Mouse (Mus musculus) neutrophil, adult 59 days (primary cell): ENCODE results near the gene Aurka. TPM values are rescaled to one million over a fixed set of nuclear protein-coding genes. Genes with fewer than 3 reads are reported as not detected.

ENCODE experiments used
- total RNA-seq, 2 experiments: library from RNA; stranded (reverse); gene quantifications; 1 replicate in 1 of 2; 2 replicates in 1 of 2; pipeline ENCODE4 v1.2.4; 2023

The Aurka gene
- total RNA-seq, result 10 to 100 TPM; 48.2 to 48.4 TPM

GRCm38 (mm10) chr2:172370411-172371223 lies at the start of gene Aurka, which contains the start of gene Cstf1:
Gene Aurka, minus strand, starts transcription at chr2:172370535.
Gene Cstf1, plus strand, starts transcription at chr2:172370681.

GRCm38 (mm10) chr2:172393391-172394051 lies 23.2 kb upstream of the Aurka start, which contains the start of gene Cass4:
Gene Cass4, plus strand, starts transcription at chr2:172393794.

DNA sequence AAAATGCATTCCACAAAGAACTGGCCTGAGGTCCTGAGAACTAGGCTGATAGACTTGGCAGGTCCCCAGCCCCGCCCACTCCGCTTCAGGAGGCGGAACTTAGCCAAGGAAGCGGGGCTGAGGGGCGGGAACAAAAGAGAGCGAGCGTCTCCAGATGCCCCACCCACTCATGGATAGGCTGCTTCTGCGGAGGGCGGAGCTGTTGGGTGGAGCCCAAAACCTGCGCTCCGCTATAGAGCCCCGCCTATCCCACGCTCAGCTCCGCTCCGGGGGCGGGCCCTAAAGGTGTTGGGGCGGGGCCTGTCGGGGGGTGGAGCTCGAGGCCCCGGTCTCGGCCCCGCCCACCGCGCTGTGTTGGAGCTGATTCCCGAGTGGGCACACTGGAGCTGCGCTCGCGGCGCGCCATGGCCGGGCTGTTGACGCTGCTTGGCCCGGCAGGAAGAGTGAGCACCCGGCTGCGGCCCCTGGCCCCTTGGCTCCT lies 25.0 kb downstream of the Aurka start, which contains the start of gene Fam210b:
Fam210b (plus strand) TSS at position 308 of the 481 bp plus-strand sequence.

Other genes with a start within 250 kb of the Aurka start
- gene Mc3r, start 122.0 kb downstream of the Aurka start, total RNA-seq, result not detected
- 1 to 10 TPM; 3.6 to 4.1 TPM for gene Fam210b, start 25.0 kb downstream of the Aurka start, total RNA-seq
- 10 to 100 TPM; 17.8 to 22.4 TPM for gene Cstf1, start 146 bp upstream of the Aurka start, total RNA-seq
- 10 to 100 TPM; 21.1 to 31.3 TPM for gene Cass4, start 23.3 kb upstream of the Aurka start, total RNA-seq
- gene Rtf2, start 70.0 kb upstream of the Aurka start, total RNA-seq, result 100 to 1,000 TPM; 117 to 129 TPM
- not detected for gene Gcnt7, start 88.1 kb upstream of the Aurka start, total RNA-seq
- gene Fam209, start 102.0 kb upstream of the Aurka start, total RNA-seq, result 1 to 10 TPM; 5.6 to 8.0 TPM
- not detected for gene Tfap2c, start 179.1 kb upstream of the Aurka start, total RNA-seq